Mouse (Mus musculus) ovary, adult 18-20 months (tissue): ENCODE data around the gene Mmp28.

ENCODE experiments used
- DNase-seq: peaks from one replicate; pipeline ENCODE4 v3.0.0; 2022; ENCODE audit warnings: low spot score, mixed read lengths

The Mmp28 gene

DNA sequence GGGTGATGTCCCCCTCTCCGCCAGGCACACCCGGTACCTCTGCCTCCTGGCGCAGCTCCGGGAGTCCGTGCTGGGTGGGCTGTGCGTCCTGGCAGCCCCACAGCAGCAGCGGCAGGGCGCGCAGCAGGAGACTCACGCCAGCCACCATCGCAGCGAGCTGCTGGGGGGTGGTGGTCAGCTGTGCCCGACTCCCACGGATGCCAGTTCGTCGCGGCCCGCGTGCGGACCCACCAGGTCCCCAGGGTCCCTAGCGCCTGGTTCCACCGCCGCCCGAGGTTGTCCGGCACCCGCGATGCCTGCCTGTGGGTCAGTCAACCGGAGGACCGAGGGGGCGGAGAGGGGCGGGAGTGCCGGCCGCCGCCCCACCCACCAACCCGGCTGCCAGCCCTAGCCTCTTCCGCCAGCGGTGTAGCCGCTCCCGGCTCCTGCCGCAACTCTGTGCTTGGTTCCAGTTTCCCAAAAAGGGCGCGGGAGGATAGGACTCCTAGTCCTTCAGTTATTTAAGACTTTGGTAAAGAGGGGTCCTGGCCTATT, at the start of gene Mmp28:
Gene Mmp28 (minus strand): TSS at position 361 of the 534 bp plus-strand sequence.
- DNase-seq = no peak

DNA sequence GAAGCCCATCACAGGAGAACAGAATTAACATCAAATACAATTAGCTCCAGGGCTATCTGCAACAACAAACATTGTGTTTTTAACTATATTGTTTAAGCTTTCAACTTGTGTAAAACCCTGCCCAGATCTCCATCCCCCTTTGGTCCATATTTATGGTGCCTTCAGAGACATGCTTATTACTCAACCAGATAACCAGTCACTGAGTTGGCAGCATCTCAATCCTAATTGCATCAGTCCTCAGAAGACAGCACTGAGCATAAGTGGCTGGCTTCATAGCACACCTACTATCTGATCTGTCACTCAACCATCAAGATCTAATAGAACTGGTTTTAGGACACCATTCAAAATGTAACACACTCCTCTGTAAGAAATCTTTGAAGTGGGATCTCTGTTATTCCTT, 46.6 kb upstream of the Mmp28 start:
- no peak for DNase-seq

DNA sequence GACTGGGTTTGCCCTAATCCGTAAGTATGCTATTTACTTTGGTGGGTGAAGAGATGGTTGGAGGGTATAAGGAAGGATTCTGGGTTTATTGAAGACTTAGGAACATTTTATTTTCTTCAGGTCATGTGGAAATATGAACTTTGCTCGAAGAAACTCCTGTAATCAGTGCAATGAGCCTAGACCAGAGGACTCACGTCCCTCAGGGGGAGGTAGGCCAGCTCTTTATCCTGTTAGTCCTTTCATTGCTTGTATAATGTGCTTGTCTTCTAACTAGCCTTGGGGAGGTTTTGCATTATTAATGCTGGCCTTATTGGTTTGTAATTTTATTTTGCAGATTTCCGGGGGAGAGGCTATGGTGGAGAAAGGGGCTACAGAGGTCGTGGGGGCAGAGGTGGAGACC, 41.4 kb upstream of the Mmp28 start:
- no peak for DNase-seq

DNA sequence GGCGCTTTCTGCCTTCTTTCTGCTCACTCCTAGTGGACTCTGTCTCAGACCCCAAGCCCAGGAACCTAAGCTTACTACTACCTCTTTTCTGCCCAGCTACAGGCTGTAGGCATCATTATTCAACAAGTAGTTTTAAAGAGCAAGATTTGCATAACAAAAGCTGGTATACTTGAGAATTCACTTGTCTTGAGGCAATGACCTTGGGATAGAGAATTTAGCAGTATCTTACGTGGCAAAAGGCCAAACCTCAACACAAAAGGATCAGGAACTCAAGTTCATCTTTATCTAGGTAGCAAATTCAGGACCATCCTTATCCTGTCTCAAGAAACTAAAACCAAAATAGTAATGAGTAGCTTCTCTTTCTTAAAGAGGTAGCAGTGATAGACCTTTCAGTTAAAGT, 32.7 kb upstream of the Mmp28 start:
- DNase-seq = no peak

DNA sequence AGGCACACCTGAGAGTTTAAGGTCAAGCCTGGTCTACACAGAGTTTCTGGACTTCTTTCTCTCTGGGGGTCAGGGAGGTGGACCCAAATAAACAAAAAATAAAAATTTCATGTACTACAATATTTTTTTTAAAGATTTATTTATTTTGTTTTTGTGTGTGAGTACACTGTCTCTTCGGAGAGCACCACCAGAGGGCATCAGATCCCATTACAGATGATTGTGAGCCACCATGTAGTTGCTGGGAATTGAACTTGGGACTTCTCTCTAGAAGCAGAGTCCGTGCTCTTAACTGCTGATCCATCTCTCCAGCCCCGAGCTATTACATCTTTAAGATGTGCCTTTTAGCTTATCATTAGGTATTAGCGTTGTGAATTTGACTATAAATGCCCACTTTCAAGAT, 28.6 kb upstream of the Mmp28 start:
- no peak for DNase-seq

GRCm38 (mm10) chr11:83473235-83474016, 10.6 kb upstream of the Mmp28 start:
- peak; percentile 16 for DNase-seq

DNA sequence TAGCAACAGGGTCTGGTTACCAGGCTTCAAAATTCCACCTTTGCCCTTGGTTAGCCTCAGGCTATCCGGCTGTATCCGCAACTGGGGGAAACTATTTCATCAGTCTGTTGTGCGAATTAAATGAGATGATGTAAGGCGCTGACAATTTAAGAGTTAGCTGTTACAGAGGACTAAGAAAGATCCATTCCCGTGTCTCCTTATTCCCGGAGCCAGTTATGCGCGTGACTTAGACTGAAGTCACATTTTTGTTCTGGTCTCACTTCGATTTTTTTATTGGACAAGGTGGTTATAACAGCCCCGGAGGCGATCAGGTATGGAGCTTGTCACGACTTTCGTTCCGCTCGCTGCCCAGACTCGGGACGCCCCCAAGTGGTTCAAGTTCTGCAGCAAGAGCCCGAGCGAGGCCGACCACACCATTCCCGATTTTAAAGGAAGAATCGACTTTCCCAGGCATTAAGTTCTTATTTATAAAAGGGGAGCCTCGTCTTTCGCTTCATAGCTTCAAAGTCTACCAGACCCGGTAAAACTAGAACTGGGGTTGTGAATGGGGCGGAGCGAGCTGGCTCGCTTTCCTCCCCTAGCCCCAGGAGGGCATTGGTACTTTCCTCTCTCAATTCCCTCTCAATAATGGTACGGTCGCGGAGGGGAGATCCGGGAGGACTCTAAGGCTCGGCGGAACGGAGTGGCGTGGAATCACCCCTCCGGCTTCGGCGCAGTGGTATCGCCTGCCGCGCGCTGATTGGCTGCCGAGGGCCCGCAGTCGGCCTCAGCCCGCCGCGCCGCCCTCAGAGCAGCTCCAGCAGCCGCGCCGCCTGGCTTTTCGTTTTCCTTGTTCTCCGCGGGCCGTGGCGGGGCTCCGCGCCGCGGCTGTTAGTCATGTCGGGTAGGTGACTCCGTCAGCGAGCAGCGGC, 9.7 kb upstream of the Mmp28 start, which contains the start of gene Taf15:
Gene Taf15 (plus strand): TSS at position 763 of the 911 bp plus-strand sequence.
- DNase-seq = peak; percentile 96

DNA sequence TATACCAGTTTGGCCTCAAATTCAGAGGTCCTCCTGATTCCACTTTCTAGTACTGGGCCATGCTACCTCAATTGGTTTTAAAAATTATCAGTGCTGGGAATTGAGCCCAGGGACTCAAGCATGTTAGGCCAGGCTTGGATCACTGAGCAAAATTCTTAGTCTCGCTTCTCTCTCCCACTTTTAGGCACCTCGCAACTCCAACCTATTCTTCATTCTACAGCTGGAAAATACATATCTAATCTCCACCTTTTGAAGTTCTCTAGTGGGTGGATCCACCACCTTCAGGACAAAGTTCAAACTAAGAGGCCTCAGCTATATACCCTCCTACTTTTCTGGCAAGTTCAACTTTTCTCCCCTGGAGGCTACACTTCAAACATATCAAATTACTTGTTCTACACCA, 8.9 kb upstream of the Mmp28 start:
- no peak for DNase-seq

DNA sequence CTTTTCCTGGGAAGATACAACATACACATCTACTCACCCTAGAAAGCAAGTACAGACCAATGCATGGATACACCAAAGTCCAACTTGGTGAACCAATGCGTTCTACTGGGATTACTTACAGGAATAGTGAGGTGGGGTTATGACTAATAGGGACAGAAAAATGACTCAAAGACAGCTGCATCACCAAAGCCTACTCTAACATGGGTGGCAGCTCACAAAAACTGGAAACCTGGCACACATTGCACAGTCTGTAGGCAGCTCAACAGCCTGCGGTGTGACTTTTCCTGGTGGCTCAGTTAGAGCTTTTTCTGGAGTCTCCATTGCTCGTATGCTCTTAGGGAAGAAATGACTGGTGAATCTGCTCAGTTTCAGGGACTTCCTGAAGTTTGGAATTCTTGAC, 5.9 kb upstream of the Mmp28 start:
- DNase-seq = no peak

DNA sequence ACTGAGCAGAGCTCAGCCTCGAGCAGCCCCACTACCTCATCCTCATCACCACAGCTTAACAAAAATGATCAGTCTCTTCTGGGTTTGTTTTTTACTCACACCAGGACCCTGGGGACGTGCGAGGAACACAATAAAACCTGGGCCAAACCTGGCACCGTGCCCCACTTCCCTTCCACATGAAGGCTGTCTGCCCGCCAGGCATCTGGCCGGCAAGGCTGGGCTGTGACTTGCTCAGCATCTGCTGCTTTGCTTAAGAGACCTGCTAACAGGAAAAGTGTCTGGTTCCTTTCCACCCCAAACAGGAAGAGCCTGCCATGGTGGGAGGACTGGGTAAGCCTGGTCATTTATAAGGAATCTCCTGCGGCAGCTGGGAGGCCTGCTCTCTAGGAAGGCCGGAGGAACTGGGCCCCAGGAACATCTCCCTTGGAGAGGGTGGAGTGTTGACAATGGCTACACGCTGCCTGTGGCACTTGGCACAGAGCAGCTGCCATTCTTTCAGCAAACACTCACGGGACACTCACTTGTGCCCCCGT, 4.3 kb upstream of the Mmp28 start:
- no peak for DNase-seq

GRCm38 (mm10) chr11:83465976-83466375, 3.1 kb upstream of the Mmp28 start:
- DNase-seq = peak; percentile 35

DNA sequence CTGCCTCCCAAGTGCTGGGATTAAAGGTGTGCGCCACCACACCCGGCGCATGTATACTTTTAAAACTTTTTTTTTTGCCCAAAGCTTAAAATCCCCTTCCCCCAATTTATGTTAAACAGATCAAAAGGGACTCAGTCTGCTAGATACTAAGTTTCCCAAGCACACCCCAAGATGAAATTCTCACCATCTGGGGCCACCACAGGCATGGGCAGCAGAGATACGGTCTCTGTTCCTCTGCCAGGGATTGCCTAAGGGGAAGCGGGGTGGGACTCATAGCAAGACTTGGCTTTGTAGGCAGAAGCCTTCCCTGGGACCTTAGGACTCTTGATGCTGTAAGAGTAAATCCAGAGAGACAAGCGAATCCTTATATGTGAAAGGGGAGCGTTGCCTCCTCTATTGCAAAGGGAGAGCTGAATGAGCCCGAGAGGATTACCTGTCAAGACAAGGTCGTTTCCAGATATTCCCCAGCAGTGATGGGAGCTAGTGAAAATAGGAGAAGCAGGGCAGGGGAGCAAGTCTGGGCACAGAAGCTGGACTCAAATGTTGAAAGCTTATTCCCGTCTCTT, 1.3 kb downstream of the Mmp28 start:
- no peak for DNase-seq

DNA sequence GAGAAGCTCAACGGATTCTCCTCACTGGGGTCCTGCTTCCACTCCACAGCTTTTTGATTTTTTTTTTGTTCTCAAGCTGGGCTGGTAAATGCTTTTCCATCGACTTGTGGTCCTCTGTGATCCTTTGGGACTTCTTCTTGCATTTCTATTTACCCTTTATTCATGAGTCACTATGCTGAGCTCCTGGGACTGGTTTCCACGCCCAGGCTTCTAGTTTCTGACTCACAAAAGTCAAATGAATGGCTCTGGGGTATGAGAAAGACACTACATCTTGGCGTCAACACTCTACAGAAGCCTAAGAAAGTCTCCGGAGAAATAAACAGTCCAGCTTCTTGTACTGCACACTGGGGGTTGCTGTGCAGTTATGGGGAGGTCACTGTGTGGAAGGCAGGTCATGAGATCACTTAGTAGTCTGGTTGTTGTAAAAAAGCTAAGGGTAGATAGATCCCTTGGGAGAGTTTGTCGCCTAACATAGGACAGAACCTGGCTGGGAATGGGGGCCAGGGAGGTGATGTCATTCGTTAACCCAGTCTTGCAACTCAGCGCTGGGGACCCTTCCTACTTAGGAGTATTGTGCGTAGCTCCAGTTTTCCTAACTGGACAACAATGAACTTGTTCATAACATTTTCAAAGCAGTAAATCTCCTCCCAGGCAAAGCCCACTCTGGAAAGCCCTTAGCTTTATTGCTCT, 4.8 kb downstream of the Mmp28 start:
- DNase-seq = no peak

GRCm38 (mm10) chr11:83457257-83457656, 5.6 kb downstream of the Mmp28 start:
- DNase-seq = no peak

- no peak for DNase-seq
These were observed 7.3 kb downstream of the Mmp28 start for GRCm38 (mm10) chr11:83455608-83456007.

- DNase-seq = no peak
These were observed 8.3 kb downstream of the Mmp28 start for GRCm38 (mm10) chr11:83454548-83454947.

DNA sequence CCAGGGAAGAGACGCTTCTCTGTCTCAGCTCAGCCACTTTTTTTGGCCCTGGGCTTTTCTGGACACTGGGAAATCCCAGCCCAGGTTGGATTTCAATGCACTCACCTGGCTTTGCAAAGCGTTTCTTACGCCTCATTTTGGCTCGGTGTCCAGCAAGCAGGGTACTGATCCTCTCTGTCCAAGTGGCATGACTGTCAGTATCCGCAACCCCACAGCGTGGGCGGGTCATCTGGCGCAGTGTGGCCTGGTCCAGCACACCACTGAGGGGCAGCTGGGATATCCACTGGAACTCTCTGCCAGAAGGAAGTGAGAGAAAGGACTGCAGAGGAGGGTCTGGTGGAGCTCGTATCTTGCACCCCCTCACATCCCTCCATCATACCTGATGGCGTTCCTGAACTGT, 11.6 kb downstream of the Mmp28 start:
- DNase-seq = no peak

DNA sequence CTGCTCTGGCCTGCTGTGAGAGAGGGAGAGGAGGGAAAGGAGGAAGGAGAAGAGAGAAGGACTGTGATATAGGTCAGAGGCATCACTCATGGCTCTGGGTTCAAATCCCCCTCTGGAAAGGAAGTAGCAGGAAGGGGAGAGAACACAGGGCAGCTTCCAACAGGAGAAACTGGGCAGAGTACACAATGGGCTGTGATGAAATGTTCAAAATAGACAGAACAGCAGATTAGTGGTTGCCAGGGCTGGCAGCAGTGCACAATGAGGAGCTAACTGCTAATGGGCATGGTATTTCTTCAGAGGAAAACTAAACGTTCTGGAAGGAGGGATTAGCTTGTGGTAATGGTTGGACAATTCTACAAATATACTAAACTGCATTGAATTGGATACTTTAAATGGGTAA, 12.3 kb downstream of the Mmp28 start:
- DNase-seq = no peak

- no peak for DNase-seq
These were observed 13.6 kb downstream of the Mmp28 start for GRCm38 (mm10) chr11:83449298-83449697.

DNA sequence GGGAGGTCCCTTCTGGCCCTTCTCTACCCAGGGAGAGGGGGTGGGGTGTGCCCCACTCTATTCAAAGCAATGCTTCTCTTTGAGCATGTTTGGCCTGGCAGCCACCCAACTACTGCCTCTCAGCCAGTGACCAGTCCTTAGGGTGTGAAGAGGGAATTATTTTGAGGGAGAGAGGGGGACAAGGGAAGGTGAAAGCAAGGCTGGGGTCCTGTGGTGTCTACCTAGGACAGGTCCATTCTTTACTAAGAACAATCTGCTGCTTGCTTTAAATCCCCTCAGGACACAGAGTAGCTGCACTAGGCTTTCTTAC, 14.0 kb downstream of the Mmp28 start:
- DNase-seq = no peak

- no peak for DNase-seq
These were observed 14.6 kb downstream of the Mmp28 start for GRCm38 (mm10) chr11:83448021-83448926.
